Mouse (Mus musculus) urinary bladder, postnatal 4 days (tissue): Measurements from ENCODE around the gene Pld4.

ENCODE experiments used
- DNase-seq, 2 experiments: peaks; one replicate each; pipeline ENCODE4 v3.0.0; 2021 to 2022; ENCODE audit warnings: low spot score in 2 of 2

Pld4 gene

GRCm38 (mm10) chr12:112766586-112766985 lies 6.1 kb downstream of the Pld4 start:
- peak; percentile 12 to 14 for DNase-seq

GRCm38 (mm10) chr12:112767036-112767890 lies 6.8 kb downstream of the Pld4 start:
- peak; percentile 14 to 52 for DNase-seq

DNA sequence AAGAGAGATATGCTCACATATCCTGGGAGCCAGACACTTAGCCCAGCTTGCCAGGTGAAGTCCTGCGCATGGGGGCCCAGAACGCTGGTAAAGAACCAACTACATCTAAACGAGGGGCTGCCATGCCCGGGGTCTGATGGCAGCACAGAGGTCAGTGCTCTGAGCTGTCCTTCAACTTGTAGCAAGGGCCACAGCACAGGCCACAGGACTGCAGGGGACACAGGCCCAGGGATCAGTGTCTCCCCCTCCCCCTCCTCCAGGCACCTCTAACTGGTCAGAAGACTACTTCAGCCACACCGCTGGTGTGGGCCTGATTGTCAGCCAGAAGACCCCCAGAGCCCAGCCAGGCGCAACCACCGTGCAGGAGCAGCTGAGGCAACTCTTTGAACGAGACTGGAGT lies 7.7 kb downstream of the Pld4 start:
- peak; percentile 13 to 55 for DNase-seq

GRCm38 (mm10) chr12:112769031-112769430 lies 8.6 kb downstream of the Pld4 start:
- peak; percentile 15 to 46 for DNase-seq

- peak in 1 of 2 experiments; percentile 44 for DNase-seq
Observed at GRCm38 (mm10) chr12:112769751-112770150, 9.3 kb downstream of the Pld4 start.

DNA sequence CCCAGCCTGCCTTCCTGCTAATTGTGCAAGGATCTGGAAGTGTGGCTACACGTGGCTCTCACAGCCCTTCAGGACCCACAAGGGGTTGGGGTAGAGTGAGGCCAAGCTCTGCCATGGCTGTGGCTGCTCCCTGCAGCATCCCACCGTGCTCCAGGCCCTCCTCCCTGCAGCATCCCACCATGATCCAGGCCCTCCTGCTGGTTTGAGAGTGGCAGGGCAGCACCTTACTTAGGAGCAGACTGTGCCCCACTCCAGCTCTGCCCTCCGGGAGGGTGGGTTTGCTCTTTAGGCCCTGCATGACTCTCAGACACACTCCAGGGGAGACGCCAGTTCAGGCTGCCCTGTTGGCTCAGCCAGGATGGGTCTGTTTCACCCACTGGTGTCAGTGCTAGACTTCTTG lies 9.9 kb downstream of the Pld4 start:
- DNase-seq, result peak; percentile 15 to 45

- peak; percentile 15 to 50 for DNase-seq
Observed at GRCm38 (mm10) chr12:112772306-112772705, 11.9 kb downstream of the Pld4 start.

DNA sequence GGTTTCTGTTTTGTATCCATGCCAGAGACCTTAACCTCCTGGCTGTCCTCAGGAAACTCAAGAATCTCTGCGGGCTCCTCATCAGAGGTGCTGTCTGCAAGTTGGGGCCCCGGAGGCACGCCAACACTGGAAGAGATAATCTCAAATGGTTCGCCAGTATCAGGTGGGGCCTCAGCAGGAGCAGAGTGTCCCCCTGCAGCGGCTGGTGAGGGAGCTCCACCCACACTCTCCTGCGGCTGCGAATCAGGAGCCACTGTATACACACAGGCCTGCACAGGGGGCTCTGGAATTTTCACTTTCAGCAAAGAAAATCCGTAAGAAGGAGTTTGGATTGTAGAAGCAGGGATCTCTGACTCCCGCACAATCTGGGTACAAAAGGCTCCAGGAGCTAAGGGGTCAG lies 12.9 kb downstream of the Pld4 start:
- DNase-seq, result peak; percentile 16 to 52

DNA sequence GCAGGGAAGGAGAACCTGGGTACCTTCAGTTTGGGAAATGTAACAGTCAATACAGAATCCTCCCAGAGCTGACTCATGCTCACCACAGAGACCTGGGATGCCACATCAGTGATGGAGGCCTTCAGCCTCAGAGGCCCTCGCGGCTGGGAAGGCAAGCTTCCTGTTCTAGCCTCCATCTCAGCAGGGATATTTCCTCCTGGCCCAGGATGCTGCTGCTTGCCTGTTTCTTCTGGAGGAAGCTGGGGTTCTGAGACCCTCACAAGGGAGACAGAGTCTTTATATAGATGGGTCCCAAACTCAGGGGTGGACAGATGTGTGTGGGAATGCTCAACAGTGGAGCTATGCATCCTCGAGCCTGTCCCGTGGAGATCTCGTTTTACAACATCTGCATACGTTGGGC lies 13.6 kb downstream of the Pld4 start:
- DNase-seq, result peak in 1 of 2 experiments; percentile 57

GRCm38 (mm10) chr12:112774481-112774880 lies 14.0 kb downstream of the Pld4 start:
- DNase-seq, result no peak

GRCm38 (mm10) chr12:112791026-112791425 lies 30.6 kb downstream of the Pld4 start:
- DNase-seq, result no peak

DNA sequence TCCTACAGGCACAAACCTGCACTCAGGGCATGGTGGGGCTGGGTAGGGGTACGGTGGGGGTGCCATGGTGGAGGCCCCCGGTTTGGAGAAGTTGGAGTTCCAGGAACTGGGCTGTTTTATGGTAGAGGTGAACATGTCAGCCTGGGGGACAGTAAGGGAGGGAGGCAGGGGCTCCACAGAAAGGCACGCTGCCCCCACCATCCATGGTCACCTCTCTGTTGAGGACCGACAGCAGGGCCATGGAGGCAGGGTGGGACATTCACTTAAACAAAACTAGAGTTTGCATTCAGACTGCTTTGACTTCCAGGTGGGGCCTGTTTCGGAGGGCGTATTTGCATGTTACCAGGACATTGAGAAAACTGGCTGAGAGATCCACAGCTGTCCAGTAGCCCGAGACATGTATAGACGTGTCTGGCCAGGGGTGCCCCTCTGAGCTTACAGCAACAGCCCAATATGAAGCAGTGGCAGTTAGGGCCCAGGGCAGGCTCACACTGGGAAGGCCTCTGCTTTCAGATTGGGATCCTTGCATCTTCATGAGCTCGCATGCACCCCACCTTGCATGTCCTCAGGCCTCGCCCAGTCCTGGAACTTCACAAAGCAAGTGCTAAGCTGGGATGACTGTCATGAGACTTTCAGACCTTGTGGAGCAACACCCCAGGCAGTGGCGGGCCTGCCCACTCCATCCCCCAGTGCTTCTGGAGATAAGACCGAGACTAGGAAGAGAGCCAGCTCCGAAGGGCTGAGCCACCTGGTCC lies 33.3 kb downstream of the Pld4 start:
- peak; percentile 75 to 77 for DNase-seq

DNA sequence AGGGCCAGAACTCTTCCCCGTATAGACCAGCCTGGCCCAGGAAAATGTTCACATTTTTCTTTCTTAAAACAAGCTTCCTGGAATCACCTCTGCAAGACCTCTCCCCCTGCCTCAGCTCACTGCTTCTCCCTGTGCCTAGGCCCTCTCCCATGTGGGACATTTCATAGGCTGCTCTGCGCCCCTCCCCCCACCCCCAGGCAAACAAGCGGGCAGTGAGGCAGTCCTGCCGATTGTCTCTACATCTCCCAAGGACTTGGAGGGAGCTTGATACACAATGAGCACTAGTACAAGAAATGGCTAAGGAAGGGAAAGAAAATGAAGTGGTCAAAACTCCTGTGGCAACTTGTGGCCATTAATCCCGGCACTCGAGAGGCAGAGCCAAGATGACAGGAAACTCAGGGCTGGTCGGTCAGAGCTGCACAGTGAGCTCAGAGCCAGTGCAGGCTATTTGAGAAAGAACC lies 33.9 kb downstream of the Pld4 start:
- DNase-seq, result no peak

GRCm38 (mm10) chr12:112794998-112795397 lies 34.5 kb downstream of the Pld4 start:
- DNase-seq, result no peak

GRCm38 (mm10) chr12:112795466-112796104 lies 35.1 kb downstream of the Pld4 start:
- peak; percentile 66 to 73 for DNase-seq

- no peak for DNase-seq
Observed at GRCm38 (mm10) chr12:112796551-112797510, 36.4 kb downstream of the Pld4 start.

- no peak for DNase-seq
Observed at GRCm38 (mm10) chr12:112797672-112798331, 37.3 kb downstream of the Pld4 start.

DNA sequence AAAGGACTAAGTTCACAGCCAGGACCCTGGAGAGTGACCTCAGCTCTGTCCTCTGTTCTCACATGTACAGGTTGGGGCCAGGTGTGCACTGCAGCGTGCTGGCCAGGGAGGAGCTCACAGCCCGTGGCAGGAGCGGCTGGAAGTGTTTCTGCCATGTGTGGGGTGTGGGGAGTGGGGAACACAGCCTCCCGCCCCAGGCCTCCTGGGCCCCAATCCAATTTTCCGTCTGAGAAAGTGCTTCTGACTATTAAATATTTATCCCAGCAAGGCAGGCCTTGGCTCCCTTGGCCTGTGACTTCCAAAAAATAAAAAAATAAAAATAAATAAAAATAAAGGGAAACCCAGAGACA lies 37.9 kb downstream of the Pld4 start:
- no peak for DNase-seq

GRCm38 (mm10) chr12:112798716-112799115 lies 38.3 kb downstream of the Pld4 start:
- no peak for DNase-seq

DNA sequence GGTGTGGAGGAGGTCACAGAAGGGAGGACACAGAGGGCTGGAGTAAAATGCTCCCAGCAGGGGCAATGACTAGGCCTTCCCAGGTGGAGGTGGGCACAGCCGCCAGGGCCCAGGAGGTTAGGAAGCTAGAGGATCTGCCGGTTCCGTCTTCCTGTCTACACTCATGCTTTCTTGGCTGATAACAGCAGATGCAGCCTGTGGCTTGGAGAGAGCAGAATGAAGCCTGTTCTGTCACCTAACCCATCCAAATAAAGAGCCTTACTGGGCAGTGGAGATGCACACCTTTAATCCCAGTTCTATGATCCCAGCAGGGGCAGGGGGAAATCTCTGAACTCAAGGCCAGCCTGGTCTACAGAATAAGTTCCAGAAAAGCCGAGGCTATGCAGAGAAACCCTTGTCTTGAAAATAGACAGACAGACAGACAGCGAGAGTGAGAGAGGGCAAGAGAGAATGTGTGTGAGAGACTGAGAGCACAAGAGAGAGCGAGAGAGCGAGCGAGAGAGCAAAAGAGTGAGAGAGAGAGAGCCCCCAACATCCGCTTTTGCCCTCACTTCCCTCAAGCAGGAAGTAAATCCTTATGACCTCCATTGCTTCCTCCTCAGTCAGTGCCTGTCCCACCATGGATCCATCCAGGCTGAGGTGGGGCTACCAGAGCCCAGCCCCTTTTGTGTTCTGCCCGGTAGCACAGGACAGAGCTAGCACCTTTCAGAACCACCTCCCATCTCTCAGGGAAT lies 38.9 kb downstream of the Pld4 start:
- no peak for DNase-seq
